Mouse (Mus musculus) thymus, adult 2 months (tissue): Measurements from ENCODE around the gene Cps1. TPM values are rescaled to one million over a fixed set of nuclear protein-coding genes. Genes with fewer than 3 reads are reported as not detected.
A peak's percentile ranks its signal among the peaks of the same experiment; 100 is the strongest.

Source experiments
- DNase-seq: peaks from one replicate; pipeline ENCODE4 v3.0.0; 2021
- H3K27ac ChIP-seq: fragments of 200-500 bp; 2 replicates; pipeline ENCODE4 v1.5.1; 2012; ENCODE audit warnings: low read length, control low read depth; ENCODE audit not compliant: control insufficient read depth, insufficient read depth
- H3K27me3 ChIP-seq: fragments of 200-500 bp; 2 replicates; pipeline ENCODE4 v1.6.1; 2012; ENCODE audit warnings: mild to moderate bottlenecking, low read length, moderate library complexity, mixed read lengths; ENCODE audit not compliant: control insufficient read depth, insufficient read depth
- H3K36me3 ChIP-seq: fragments of 200-500 bp; 2 replicates; pipeline ENCODE4 v1.6.1; 2012; ENCODE audit warnings: mild to moderate bottlenecking, low read length, moderate library complexity; ENCODE audit not compliant: control insufficient read depth, insufficient read depth
- H3K4me1 ChIP-seq: fragments of 200-500 bp; replicated peaks from 2 replicates; pipeline ENCODE4 v1.6.1; 2012; ENCODE audit warnings: low read length; ENCODE audit not compliant: control insufficient read depth, insufficient read depth
- H3K4me3 ChIP-seq: fragments of 200-500 bp; 2 replicates; pipeline ENCODE4 v1.5.1; 2012; ENCODE audit warnings: mild to moderate bottlenecking, low read length, control low read depth, moderate library complexity; ENCODE audit not compliant: control insufficient read depth, insufficient read depth
- CTCF ChIP-seq: fragments of 200-500 bp; IDR thresholded peaks from 2 replicates; pipeline ENCODE4 v1.5.1; 2012; ENCODE audit warnings: mild to moderate bottlenecking, control low read depth, low read length, moderate library complexity, borderline replicate concordance; ENCODE audit not compliant: control insufficient read depth, poor library complexity, insufficient read depth; ENCODE audit errors: extremely low read depth
- POLR2A ChIP-seq: fragments of 200-500 bp; IDR thresholded peaks from 2 replicates; pipeline ENCODE4 v1.6.1; 2012; ENCODE audit warnings: mild to moderate bottlenecking, low read length, control low read depth, moderate library complexity; ENCODE audit not compliant: control insufficient read depth, poor library complexity, insufficient read depth; ENCODE audit errors: extremely low read depth
- WGBS: fragments of 180-500 bp; shearing (Covaris S2); methylation state at CpG from one replicate; pipeline ENCODE4 v1.1.7; 2018; 5-methylcytosine and 5-hydroxymethylcytosine counted together
- polyA plus RNA-seq: library from polyadenylated mRNA; depleted of rRNA; stranded (reverse); fragments of >200 nt; gene quantifications from 2 replicates; pipeline ENCODE4 v1.2.3, GENCODE M21; 2012

The Cps1 gene
- polyA plus RNA-seq, 1 experiment: 0.16 TPM

DNA sequence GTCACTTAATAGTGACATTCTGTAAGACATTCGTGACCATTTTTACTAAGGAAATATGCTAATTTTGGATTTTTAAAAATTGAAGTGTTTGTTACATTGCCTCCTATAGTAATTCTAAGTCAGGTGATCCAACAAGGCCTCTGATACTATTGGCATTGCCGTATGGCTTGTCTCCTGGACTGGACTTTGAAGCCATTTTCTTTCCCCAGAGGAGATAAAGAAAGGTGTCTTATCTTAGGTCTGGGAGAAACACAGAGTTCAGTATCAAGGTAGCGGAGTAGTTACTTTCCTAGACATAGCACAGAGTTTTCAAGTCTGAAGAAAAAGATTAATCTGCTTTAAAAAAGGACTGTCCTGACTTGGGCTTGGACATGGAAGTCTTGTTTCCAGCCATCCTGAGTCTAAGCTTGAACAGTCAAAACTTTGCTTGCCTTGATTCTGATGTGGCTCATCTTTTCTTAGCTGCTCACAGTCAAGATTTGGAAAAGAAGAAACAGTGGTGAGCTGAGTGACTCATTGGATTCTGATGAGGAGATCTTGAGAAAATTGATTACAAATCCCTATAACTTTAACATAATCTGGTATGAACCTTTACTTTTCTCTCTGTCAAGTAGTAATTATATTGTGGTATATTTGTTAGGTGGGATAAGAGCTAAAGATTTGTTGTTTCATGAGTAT is 11.1 kb upstream of the Cps1 start:
- no peaks in the 10 kb centered on the region for H3K4me1 ChIP-seq
- TF ChIP-seq POLR2A (no peak), CTCF (no peak)
- no peak overlapping the region for H3K4me3 ChIP-seq
- H3K36me3 ChIP-seq: no peaks in the 10 kb centered on the region
- no peak for DNase-seq
- no peaks in the 10 kb centered on the region for H3K27me3 ChIP-seq
- WGBS: 93% methylated on average over 3 of the region's 3 CpGs
- H3K27ac ChIP-seq: no peak overlapping the region

GRCm38 (mm10) chr1:67113343-67114030 is 9.3 kb upstream of the Cps1 start:
- no peaks in the 10 kb centered on the region for H3K4me1 ChIP-seq
- no peak for DNase-seq
- H3K27ac ChIP-seq: no peak overlapping the region
- WGBS: 87% methylated on average over 7 of the region's 7 CpGs
- no peak for TF ChIP-seq POLR2A
- TF ChIP-seq CTCF: no peak
- no peaks in the 10 kb centered on the region for H3K36me3 ChIP-seq
- no peak overlapping the region for H3K4me3 ChIP-seq
- no peaks in the 10 kb centered on the region for H3K27me3 ChIP-seq

DNA sequence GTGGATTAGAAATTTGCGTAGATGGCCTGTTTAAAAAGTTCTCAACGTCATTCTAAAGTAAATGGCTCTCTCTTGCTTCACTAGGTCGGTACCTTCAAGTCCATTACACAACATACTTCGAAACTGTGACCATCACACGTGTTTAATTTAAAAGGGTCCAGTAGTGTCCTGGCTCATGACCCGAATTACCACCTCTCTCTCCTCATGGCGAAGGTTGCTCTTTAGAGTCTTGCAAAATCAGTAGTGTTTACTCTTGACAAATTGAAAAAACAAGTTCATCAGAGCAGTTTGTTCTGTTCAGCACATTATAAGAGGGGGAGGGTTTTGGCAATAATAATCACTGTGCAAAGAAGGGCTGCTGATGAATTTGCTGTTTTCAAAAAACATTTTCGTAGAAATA is 6.3 kb upstream of the Cps1 start:
- no peak overlapping the region for H3K27ac ChIP-seq
- no peaks in the 10 kb centered on the region for H3K4me1 ChIP-seq
- H3K36me3 ChIP-seq: no peaks in the 10 kb centered on the region
- TF ChIP-seq POLR2A (no peak), CTCF (no peak)
- H3K4me3 ChIP-seq: no peak overlapping the region
- DNase-seq: no peak
- H3K27me3 ChIP-seq: no peaks in the 10 kb centered on the region
- 85% methylated on average over 8 of the region's 8 CpGs for WGBS

DNA sequence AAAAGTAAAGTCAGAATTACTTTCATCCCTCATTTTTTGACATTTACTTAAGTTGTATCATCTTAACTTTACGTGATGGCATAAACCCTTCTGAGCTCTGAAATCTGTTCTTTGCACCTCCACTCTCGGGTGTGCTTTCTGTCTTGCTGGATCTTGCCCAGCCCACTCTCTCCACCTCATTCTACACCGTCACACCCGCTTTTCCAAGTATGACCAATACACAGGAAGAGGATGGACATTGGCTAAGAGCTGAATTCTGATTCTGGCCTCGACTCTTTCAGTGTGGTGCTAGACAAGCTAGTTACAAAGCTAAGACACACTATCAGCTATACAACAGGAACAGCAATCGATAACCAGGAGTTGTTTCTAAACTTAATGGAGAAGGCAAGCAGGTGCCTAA is 5.0 kb upstream of the Cps1 start:
- no peak overlapping the region for H3K4me3 ChIP-seq
- H3K36me3 ChIP-seq: no peaks in the 10 kb centered on the region
- H3K4me1 ChIP-seq: no peaks in the 10 kb centered on the region
- no peak for DNase-seq
- no peak overlapping the region for H3K27ac ChIP-seq
- no peaks in the 10 kb centered on the region for H3K27me3 ChIP-seq
- TF ChIP-seq CTCF: no peak
- TF ChIP-seq POLR2A: no peak
- WGBS: 88% methylated on average over 6 of the region's 6 CpGs

- Histone ChIP-seq H3K4me1 (no peaks in the 10 kb centered on the region), H3K4me3 (no peak overlapping the region), H3K27me3 (no peaks in the 10 kb centered on the region), H3K27ac (no peak overlapping the region), H3K36me3 (no peaks in the 10 kb centered on the region)
- WGBS: 95% methylated on average over 2 of the region's 2 CpGs
- no peak for DNase-seq
- TF ChIP-seq POLR2A (no peak), CTCF (no peak)
Measured at GRCm38 (mm10) chr1:67125433-67125832, 2.6 kb downstream of the Cps1 start.

DNA sequence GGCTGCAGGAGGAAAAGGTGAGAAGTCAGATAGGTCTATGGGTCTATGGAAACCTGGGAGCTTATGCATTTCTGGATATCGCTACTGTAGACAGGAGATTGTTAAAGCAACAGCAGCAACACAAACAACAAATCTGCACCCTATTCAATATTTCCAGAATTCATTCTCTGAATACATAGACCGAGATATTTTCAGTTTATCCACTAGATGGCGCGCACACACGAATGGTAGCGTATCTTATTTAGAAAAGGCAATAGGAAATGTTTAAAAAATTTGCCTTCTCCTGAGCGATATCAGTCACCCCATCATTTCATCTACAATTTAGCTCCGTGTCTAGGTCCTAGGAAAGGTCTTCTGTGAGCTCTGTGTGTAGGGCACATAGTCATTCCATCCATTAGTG is 21.1 kb downstream of the Cps1 start:
- Histone ChIP-seq H3K36me3 (no peaks in the 10 kb centered on the region), H3K4me1 (no peaks in the 10 kb centered on the region)
- DNase-seq: peak; percentile 1

DNA sequence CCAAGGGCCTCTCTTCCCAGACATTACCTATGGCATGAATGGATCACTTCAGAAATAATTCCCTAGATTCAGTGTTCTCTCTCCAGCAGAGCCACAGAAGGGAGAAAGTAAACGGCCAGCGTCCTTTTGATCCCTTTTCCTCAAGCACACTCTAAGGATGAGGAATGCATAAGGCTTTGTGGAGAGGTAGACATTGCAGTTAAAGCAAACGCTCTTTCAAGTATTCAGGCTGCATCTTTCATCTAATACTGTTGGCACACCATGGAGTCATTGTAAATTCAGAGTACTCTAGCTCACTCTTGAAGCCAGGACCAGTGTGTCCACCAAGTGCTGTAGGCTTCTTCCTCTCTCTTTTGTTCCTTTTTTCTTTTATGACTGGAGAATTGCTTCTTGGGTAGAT is 28.4 kb downstream of the Cps1 start:
- Histone ChIP-seq H3K4me3 (no peak overlapping the region), H3K27me3 (no peaks in the 10 kb centered on the region), H3K27ac (no peak overlapping the region), H3K4me1 (no peaks in the 10 kb centered on the region), H3K36me3 (no peaks in the 10 kb centered on the region)
- no peak for DNase-seq
- 89% methylated on average over 3 of the region's 3 CpGs for WGBS
- TF ChIP-seq CTCF (no peak), POLR2A (no peak)

More for the DNA sequence above, 21.1 kb downstream of the Cps1 start:
- Histone ChIP-seq H3K4me3 (no peak overlapping the region), H3K27me3 (no peaks in the 10 kb centered on the region), H3K27ac (no peak overlapping the region)
- 4% methylated on average over 8 of the region's 8 CpGs for WGBS
- TF ChIP-seq CTCF (no peak), POLR2A (no peak)

- 91% methylated on average over 4 of the region's 4 CpGs for WGBS
- H3K4me1 ChIP-seq: no peaks in the 10 kb centered on the region
- no peak overlapping the region for H3K27ac ChIP-seq
- H3K27me3 ChIP-seq: no peaks in the 10 kb centered on the region
- TF ChIP-seq CTCF (no peak), POLR2A (no peak)
- no peaks in the 10 kb centered on the region for H3K36me3 ChIP-seq
- no peak overlapping the region for H3K4me3 ChIP-seq
- no peak for DNase-seq
Measured at GRCm38 (mm10) chr1:67167283-67167682, 44.5 kb downstream of the Cps1 start.
